Mouse (Mus musculus): ENCODE results near the gene Arrb1. TPM values are rescaled to one million over a fixed set of nuclear protein-coding genes. Genes with fewer than 3 reads are reported as not detected.
"Not testable (repeated sequence)": the region's sequence is repeated elsewhere in the genome, so short reads cannot be mapped to it uniquely, and the experiment has no call there.

Arrb1 gene
- polyA plus RNA-seq (2014; fragmentation: Nextera tagmentation; extraction: Ambion mirVana): 2.7 and 3.0 TPM in 2 replicates

DNA sequence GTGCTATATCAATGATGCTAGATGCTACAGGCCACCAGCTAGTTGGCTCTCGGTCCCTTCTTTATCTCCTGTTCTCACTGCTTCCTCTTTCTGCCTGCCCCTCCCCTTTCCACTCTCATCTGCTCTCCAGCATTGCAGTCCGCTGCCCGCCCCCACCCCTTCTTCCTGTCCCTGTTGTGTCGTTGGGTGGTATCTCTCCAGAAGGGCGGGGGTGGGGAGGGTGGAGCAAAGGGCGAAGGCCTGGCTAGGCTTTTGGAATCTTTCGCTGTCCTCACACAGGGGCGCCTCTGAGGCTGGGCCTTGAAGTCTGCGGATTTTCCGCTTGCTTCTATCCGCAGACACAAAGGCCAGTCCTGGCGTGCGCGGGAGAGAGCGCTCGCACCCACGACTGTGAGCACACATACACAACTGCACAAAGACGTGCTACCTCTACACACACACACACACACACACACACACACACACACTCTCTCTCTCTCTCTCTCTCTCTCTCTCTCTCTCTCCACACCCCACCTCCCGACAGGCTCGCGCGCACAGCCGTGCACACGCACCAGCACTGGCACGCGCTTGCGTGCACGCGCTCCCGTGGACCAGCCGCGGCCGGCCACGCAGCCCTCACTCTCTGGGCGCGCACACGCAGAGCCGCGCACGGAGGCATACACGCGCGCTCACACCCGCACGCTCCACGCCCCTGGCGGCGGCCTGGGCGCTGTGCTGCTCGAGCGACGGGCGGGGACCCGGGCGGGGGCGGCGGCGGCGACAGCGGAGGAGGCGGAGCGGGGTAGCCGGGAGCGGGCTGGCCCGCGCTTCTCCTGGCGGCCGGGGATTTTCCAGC, at the start of gene Arrb1:
Gene Arrb1 (plus strand): TSS at position 566 of the 835 bp plus-strand sequence.
- Histone ChIP-seq H3K4me2 (ENCODE audit: low read depth, low read length) (peak within 1 kb of the TSS; percentile 93), H3K4me1 (ENCODE audit: control insufficient read depth, insufficient read depth, low read length) (peaks cover 6% of the 10 kb centered on the region; the same call in 1 of the 2 replicates), H3K36me3 (replicated peaks; ENCODE audit: control insufficient read depth, insufficient read depth, low read depth, low read length) (no peaks in the 10 kb centered on the region), H3K4me3 (ENCODE audit: low read depth, low read length) (peak within 1 kb of the TSS; percentile 80), H3K9me3 (replicated peaks; ENCODE audit: control insufficient read depth, low read length) (no peaks in the 10 kb centered on the region), H3K27ac (replicated peaks; ENCODE audit: low read depth, low read length) (peak within 1 kb of the TSS; percentile 68), H3K27me3 (ENCODE audit: control insufficient read depth, insufficient read depth, low read length) (no peaks in the 10 kb centered on the region), H3K9ac (replicated peaks; ENCODE audit: low read length) (peak within 1 kb of the TSS; percentile 83)
- under 1% methylated on average over 66 of the region's 68 CpGs for WGBS
- ATAC-seq (replicated peaks; ENCODE audit: insufficient number of reproducible peaks, low FRiP score, low TSS enrichment, low read depth): peak; percentile 69
- DNase-seq (ENCODE audit: low spot score): peak; percentile 75

DNA sequence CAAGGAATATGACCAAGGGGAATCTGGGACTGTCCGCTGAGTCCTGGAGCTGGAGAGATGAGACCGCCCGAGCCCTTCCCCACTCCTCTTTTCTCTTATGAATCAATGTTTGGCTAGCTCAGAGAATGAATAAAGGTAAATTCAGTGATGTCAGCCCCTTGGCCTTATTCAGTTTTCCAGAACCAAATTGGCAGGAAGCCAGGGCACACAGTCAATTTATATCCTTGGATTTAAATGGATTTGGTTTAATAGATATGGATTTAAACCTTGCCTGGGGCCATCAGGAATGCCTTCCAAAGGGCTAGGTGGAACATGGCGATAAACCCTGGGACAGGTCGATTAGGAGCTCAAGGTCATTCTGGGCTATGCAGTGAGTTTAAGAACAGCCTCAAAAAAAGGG, 45.6 kb upstream of the Arrb1 start:
- H3K9me3 ChIP-seq (replicated peaks; ENCODE audit: control insufficient read depth, low read length): no peaks in the 10 kb centered on the region
- WGBS: 89% methylated on average over 5 of the region's 5 CpGs
- no peaks in the 10 kb centered on the region for H3K4me1 ChIP-seq (ENCODE audit: control insufficient read depth, insufficient read depth, low read length)
- H3K4me3 ChIP-seq (ENCODE audit: low read depth, low read length): no peak overlapping the region
- no peak for ATAC-seq (replicated peaks; ENCODE audit: insufficient number of reproducible peaks, low FRiP score, low TSS enrichment, low read depth)
- DNase-seq (ENCODE audit: low spot score): no peak
- H3K36me3 ChIP-seq (replicated peaks; ENCODE audit: control insufficient read depth, insufficient read depth, low read depth, low read length): no peaks in the 10 kb centered on the region
- no peak overlapping the region for H3K9ac ChIP-seq (replicated peaks; ENCODE audit: low read length)
- no peak overlapping the region for H3K27ac ChIP-seq (replicated peaks; ENCODE audit: low read depth, low read length)
- H3K4me2 ChIP-seq (ENCODE audit: low read depth, low read length): no peak overlapping the region
- H3K27me3 ChIP-seq (ENCODE audit: control insufficient read depth, insufficient read depth, low read length): no peaks in the 10 kb centered on the region

DNA sequence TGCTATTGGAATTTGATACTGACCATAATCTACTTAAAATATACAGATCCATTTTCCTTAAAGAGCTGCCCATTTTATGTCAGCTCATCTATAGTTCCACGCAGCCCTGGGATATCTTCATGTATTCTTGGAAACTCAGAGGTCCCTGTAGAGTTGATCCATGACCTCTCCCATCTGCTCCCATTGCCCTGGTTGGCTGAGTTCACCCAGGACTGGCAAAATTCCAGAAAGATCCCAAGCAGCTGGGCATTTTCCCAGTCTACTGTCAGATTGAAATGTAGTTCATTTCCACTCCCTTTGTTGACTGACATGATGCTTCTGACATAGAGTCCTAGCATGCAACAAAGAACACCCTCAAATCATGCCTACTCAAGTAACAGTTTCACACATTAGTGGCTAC, 36.1 kb upstream of the Arrb1 start:
- DNase-seq (ENCODE audit: low spot score): no peak
- H3K4me2 ChIP-seq (ENCODE audit: low read depth, low read length): no peak overlapping the region
- no peaks in the 10 kb centered on the region for H3K36me3 ChIP-seq (replicated peaks; ENCODE audit: control insufficient read depth, insufficient read depth, low read depth, low read length)
- WGBS: 73% methylated on average over 1 of the region's 1 CpGs
- H3K9ac ChIP-seq (replicated peaks; ENCODE audit: low read length): no peak overlapping the region
- H3K4me1 ChIP-seq (ENCODE audit: control insufficient read depth, insufficient read depth, low read length): no peaks in the 10 kb centered on the region
- no peak overlapping the region for H3K27ac ChIP-seq (replicated peaks; ENCODE audit: low read depth, low read length)
- ATAC-seq (replicated peaks; ENCODE audit: insufficient number of reproducible peaks, low FRiP score, low TSS enrichment, low read depth): no peak
- no peak overlapping the region for H3K4me3 ChIP-seq (ENCODE audit: low read depth, low read length)
- H3K27me3 ChIP-seq (ENCODE audit: control insufficient read depth, insufficient read depth, low read length): no peaks in the 10 kb centered on the region
- no peaks in the 10 kb centered on the region for H3K9me3 ChIP-seq (replicated peaks; ENCODE audit: control insufficient read depth, low read length)

DNA sequence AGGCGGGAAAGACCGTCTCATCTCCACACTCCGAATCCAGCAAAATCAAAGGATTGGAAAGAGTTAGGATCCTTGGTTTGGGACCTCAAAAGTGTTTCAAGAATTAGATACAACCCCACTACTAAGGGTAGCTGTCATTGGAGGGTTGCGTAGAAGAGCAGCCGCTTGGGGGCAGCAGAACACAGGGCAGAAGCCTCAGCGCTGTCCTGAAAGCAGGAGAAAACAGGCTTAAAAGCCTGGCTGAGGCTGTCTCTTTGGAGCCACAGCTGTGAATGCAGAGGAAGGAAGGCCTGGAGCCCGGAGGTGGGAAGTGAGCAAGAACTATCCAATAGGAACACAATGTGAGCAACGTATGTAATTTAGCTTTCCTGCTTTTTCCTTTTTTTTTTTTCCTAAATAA, 35.1 kb upstream of the Arrb1 start:
- Histone ChIP-seq H3K27ac (replicated peaks; ENCODE audit: low read depth, low read length) (no peak overlapping the region), H3K36me3 (replicated peaks; ENCODE audit: control insufficient read depth, insufficient read depth, low read depth, low read length) (no peaks in the 10 kb centered on the region), H3K9ac (replicated peaks; ENCODE audit: low read length) (no peak overlapping the region), H3K4me2 (ENCODE audit: low read depth, low read length) (no peak overlapping the region), H3K9me3 (replicated peaks; ENCODE audit: control insufficient read depth, low read length) (no peaks in the 10 kb centered on the region), H3K27me3 (ENCODE audit: control insufficient read depth, insufficient read depth, low read length) (no peaks in the 10 kb centered on the region), H3K4me3 (ENCODE audit: low read depth, low read length) (no peak overlapping the region), H3K4me1 (ENCODE audit: control insufficient read depth, insufficient read depth, low read length) (no peaks in the 10 kb centered on the region)
- 3% methylated on average over 8 of the region's 8 CpGs for WGBS
- DNase-seq (ENCODE audit: low spot score) (peak; percentile 91), ATAC-seq (replicated peaks; ENCODE audit: insufficient number of reproducible peaks, low FRiP score, low TSS enrichment, low read depth) (no peak)

DNA sequence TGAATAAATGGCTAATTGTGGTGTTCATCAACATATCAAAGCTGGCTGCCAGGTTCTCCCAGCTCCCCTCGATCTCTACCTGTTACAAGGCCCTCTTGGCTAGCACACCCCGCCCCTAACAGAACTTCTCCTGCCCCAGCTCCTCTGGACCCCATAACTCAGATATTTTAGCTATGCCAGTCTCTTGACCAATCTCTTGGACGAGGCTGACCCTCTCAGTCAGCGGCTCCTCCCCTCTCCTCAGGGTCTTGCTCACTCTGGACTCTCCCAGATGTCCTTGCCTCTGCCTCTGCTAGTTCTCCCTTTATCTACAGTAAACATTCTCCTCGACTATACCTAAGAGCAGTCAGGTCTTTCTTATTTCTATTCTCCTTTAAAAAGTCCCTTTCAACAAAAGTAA, 34.6 kb upstream of the Arrb1 start:
- 22% methylated on average over 5 of the region's 5 CpGs for WGBS
- no peaks in the 10 kb centered on the region for H3K27me3 ChIP-seq (ENCODE audit: control insufficient read depth, insufficient read depth, low read length)
- no peak overlapping the region for H3K27ac ChIP-seq (replicated peaks; ENCODE audit: low read depth, low read length)
- H3K9me3 ChIP-seq (replicated peaks; ENCODE audit: control insufficient read depth, low read length): no peaks in the 10 kb centered on the region
- ATAC-seq (replicated peaks; ENCODE audit: insufficient number of reproducible peaks, low FRiP score, low TSS enrichment, low read depth) (no peak), DNase-seq (ENCODE audit: low spot score) (no peak)
- H3K4me2 ChIP-seq (ENCODE audit: low read depth, low read length): no peak overlapping the region
- H3K9ac ChIP-seq (replicated peaks; ENCODE audit: low read length): no peak overlapping the region
- no peak overlapping the region for H3K4me3 ChIP-seq (ENCODE audit: low read depth, low read length)
- H3K4me1 ChIP-seq (ENCODE audit: control insufficient read depth, insufficient read depth, low read length): no peaks in the 10 kb centered on the region
- no peaks in the 10 kb centered on the region for H3K36me3 ChIP-seq (replicated peaks; ENCODE audit: control insufficient read depth, insufficient read depth, low read depth, low read length)

DNA sequence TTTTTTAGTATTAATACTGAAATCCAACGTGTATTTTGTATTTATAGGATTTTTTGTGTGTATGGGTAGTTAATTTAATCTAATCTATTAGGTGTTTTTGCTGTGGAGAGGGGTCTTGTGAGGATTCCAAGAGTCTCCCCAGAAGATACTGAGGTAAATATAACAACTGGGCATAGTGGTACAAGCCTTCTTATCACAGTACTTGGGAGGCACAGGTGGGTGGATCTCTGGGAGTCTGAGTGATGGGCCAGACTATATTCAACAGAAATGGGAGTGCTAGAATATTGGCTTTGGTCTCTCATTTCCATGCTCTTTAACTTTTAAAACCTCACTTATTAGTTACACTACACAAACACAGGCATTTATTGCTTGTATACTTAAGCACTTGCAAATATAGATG, 34.1 kb upstream of the Arrb1 start:
- Histone ChIP-seq H3K9me3 (replicated peaks; ENCODE audit: control insufficient read depth, low read length) (no peaks in the 10 kb centered on the region), H3K36me3 (replicated peaks; ENCODE audit: control insufficient read depth, insufficient read depth, low read depth, low read length) (no peaks in the 10 kb centered on the region), H3K4me3 (ENCODE audit: low read depth, low read length) (no peak overlapping the region), H3K27ac (replicated peaks; ENCODE audit: low read depth, low read length) (no peak overlapping the region), H3K4me2 (ENCODE audit: low read depth, low read length) (no peak overlapping the region), H3K9ac (replicated peaks; ENCODE audit: low read length) (no peak overlapping the region), H3K27me3 (ENCODE audit: control insufficient read depth, insufficient read depth, low read length) (no peaks in the 10 kb centered on the region), H3K4me1 (ENCODE audit: control insufficient read depth, insufficient read depth, low read length) (no peaks in the 10 kb centered on the region)
- DNase-seq (ENCODE audit: low spot score) (no peak), ATAC-seq (replicated peaks; ENCODE audit: insufficient number of reproducible peaks, low FRiP score, low TSS enrichment, low read depth) (no peak)
- 51% methylated on average over 1 of the region's 1 CpGs for WGBS

DNA sequence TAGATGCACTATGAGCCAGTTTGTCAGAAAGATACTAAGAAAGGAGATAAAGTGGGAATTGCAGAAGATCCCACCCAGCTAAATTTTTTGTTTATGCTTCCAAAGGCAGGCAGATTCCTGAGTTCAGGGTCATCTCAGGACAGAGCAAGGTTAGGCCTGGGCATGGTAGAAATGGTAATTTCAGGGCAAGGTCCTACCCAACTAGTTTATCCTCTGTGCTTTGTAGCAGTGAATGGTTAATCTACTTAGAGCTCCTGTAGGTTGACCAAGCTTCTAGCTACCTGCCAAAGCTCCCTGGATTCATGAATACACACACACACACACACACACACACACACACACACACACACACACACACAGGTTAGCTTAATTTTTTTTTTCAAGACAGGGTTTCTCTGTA, 30.7 kb upstream of the Arrb1 start:
- no peak overlapping the region for H3K9ac ChIP-seq (replicated peaks; ENCODE audit: low read length)
- no peak overlapping the region for H3K4me3 ChIP-seq (ENCODE audit: low read depth, low read length)
- H3K27me3 ChIP-seq (ENCODE audit: control insufficient read depth, insufficient read depth, low read length): no peaks in the 10 kb centered on the region
- H3K9me3 ChIP-seq (replicated peaks; ENCODE audit: control insufficient read depth, low read length): no peaks in the 10 kb centered on the region
- H3K4me1 ChIP-seq (ENCODE audit: control insufficient read depth, insufficient read depth, low read length): no peaks in the 10 kb centered on the region
- no peak overlapping the region for H3K27ac ChIP-seq (replicated peaks; ENCODE audit: low read depth, low read length)
- no peak for DNase-seq (ENCODE audit: low spot score)
- H3K4me2 ChIP-seq (ENCODE audit: low read depth, low read length): no peak overlapping the region
- H3K36me3 ChIP-seq (replicated peaks; ENCODE audit: control insufficient read depth, insufficient read depth, low read depth, low read length): no peaks in the 10 kb centered on the region
- no peak for ATAC-seq (replicated peaks; ENCODE audit: insufficient number of reproducible peaks, low FRiP score, low TSS enrichment, low read depth)

DNA sequence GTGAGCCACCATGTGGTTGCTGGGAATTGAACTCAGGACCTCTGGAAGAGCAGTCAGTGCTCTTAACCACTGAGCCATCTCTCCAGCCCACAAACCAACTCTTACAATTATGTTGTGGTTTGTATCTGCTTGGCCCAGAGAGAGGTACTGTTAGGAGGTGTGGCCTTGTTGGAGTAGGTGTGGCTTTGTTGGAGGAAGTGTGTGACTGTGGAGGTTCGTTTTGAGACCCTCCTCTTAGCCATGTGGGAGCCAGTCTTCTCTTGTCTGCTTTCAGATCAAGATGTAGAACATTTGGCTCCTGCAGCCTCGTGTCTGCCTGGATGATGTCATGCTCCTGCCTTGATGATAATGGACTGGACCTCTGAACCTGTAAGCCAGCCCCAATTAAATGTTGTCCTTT, 27.1 kb upstream of the Arrb1 start:
- not testable (repeated sequence) for DNase-seq (ENCODE audit: low spot score); H3K9me3 ChIP-seq (replicated peaks; ENCODE audit: control insufficient read depth, low read length); H3K4me1 ChIP-seq (ENCODE audit: control insufficient read depth, insufficient read depth, low read length); H3K4me2 ChIP-seq (ENCODE audit: low read depth, low read length); H3K4me3 ChIP-seq (ENCODE audit: low read depth, low read length); H3K27ac ChIP-seq (replicated peaks; ENCODE audit: low read depth, low read length); ATAC-seq (replicated peaks; ENCODE audit: insufficient number of reproducible peaks, low FRiP score, low TSS enrichment, low read depth); H3K36me3 ChIP-seq (replicated peaks; ENCODE audit: control insufficient read depth, insufficient read depth, low read depth, low read length); H3K27me3 ChIP-seq (ENCODE audit: control insufficient read depth, insufficient read depth, low read length); H3K9ac ChIP-seq (replicated peaks; ENCODE audit: low read length)
- WGBS: 34% methylated on average over 2 of the region's 2 CpGs
